In the genomic region with DNA sequence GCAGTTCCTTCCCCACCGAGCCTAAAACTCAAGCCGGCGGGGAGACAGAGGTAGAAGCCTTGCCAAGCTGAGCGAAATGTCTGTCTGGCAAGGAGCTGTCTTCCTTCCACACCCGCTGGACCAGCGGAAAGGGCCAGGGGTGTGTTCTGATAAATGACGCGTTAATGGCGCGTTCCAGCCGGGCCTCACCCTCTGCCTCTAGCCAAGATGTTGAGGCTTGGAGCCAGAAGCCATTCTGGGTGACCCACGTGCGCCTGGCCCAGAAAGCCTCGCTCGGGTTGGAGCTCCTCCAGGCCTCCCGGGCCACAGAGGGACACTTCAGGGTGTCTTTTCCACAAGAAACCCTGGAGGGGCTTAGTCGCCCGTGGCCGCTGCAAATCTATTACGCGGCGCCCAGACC, we compare ENCODE assay signal across 10 mouse cellular contexts. TPM values are rescaled to one million over a fixed set of nuclear protein-coding genes. Genes with fewer than 3 reads are reported as not detected.
DNase-seq lines count a peak whose midpoint lies in the region; ATAC-seq and TF ChIP-seq lines count a peak whose summit lies in the region.
"Had no signal": no experiment of that assay in that cellular context is flagged by ENCODE, and none has a peak within 500 bp of the region (broad histone marks: within the 10 kb centered on the region; RNA-seq: fewer than 3 reads in every experiment).

No protein-coding gene starts in this region.

- no peak overlapping the region for H3K4me2 ChIP-seq in midbrain, postnatal 0 days (ENCODE audit: low read depth, low read length, poor library complexity, severe bottlenecking)
- H3K4me2 ChIP-seq in myocyte (ENCODE audit: low read depth): peak overlapping the region; percentile 12

- H3K79me2 ChIP-seq in myocyte (ENCODE audit: control insufficient read depth, insufficient read depth): no peaks in the 10 kb centered on the region

- no peaks in the 10 kb centered on the region for H3K9me3 ChIP-seq in midbrain, embryonic 10.5 days (replicated peaks)
- H3K9me3 ChIP-seq in midbrain, postnatal 0 days (ENCODE audit: low read length): no peaks in the 10 kb centered on the region

- no peak overlapping the region for H3ac ChIP-seq in myocyte (ENCODE audit: control insufficient read depth, insufficient read length)

- WGBS in midbrain, embryonic 10.5 days: under 1% methylated on average over 22 of the region's 22 CpGs
- 2% methylated on average over 22 of the region's 22 CpGs for WGBS in midbrain, postnatal 0 days

- H3K4me3 ChIP-seq in midbrain, embryonic 10.5 days: no peak overlapping the region
- no peak overlapping the region for H3K4me3 ChIP-seq in midbrain, postnatal 0 days (ENCODE audit: low read depth, low read length)
- H3K4me3 ChIP-seq in myocyte: no peak overlapping the region

- peaks cover 99% of the 10 kb centered on the region for H3K27me3 ChIP-seq in midbrain, embryonic 10.5 days (ENCODE audit: low read depth, poor library complexity, severe bottlenecking)
- peaks cover 67% of the 10 kb centered on the region for H3K27me3 ChIP-seq in midbrain, postnatal 0 days (ENCODE audit: insufficient read depth, low read length)
- H3K27me3 ChIP-seq in myocyte (ENCODE audit: control insufficient read depth, insufficient read depth, insufficient read length): peaks cover 94% of the 10 kb centered on the region

- peaks cover 14% of the 10 kb centered on the region for H3K4me1 ChIP-seq in midbrain, embryonic 10.5 days
- peaks cover 4% of the 10 kb centered on the region; the same call in 1 of the 2 replicates for H3K4me1 ChIP-seq in midbrain, postnatal 0 days (ENCODE audit: insufficient read depth, low read length)

- ATAC-seq in midbrain, postnatal 0 days (ENCODE audit: low FRiP score): no peak
- no peak for ATAC-seq in megakaryocyte, adult 5-6 weeks (ENCODE audit: poor library complexity, severe bottlenecking)
- no peak for ATAC-seq in cerebellum, adult (ENCODE audit: insufficient number of reproducible peaks, low FRiP score, low TSS enrichment)

- no peak for TF ChIP-seq CTCF in midbrain, postnatal 0 days (IDR thresholded peaks at IDR 0.05)

- peak; percentile 28 for DNase-seq in midbrain, embryonic 10.5 days (ENCODE audit: low spot score)
- DNase-seq in midbrain, postnatal 0 days (ENCODE audit: low spot score): no peak
- peak; percentile 60 to 68 for DNase-seq in gastrocnemius, postnatal 36 days
- DNase-seq in kidney, adult 9 months: peak; percentile 58
- no peak for DNase-seq in T-cell, adult 2 months (ENCODE audit: low spot score)

- intact Hi-C loops in gastrocnemius, postnatal 36 days (cut with DNase I): no loop called here

- H3K27ac ChIP-seq in midbrain, embryonic 10.5 days (replicated peaks): no peak overlapping the region
- no peak overlapping the region for H3K27ac ChIP-seq in midbrain, postnatal 0 days (ENCODE audit: low read depth, low read length)

- no peak for TF ChIP-seq POLR2A in myocyte (IDR thresholded peaks at IDR 0.05; ENCODE audit: insufficient read length, low read depth)

- H3K9ac ChIP-seq in midbrain, postnatal 0 days (replicated peaks; ENCODE audit: low read length, poor library complexity, severe bottlenecking): no peak overlapping the region

- no peaks in the 10 kb centered on the region for H3K36me3 ChIP-seq in midbrain, embryonic 10.5 days
- H3K36me3 ChIP-seq in midbrain, postnatal 0 days (ENCODE audit: insufficient read depth, low read length): no peaks in the 10 kb centered on the region
- H3K36me3 ChIP-seq in myocyte (ENCODE audit: control insufficient read depth, insufficient read depth): no peaks in the 10 kb centered on the region

TF ChIP-seq in myocyte, 11 proteins besides CTCF, POLR2A, EP300 and RAD21:
- TF ChIP-seq USF1 (IDR thresholded peaks at IDR 0.05; ENCODE audit: low read depth) (no peak), E2F4 (IDR thresholded peaks at IDR 0.05; ENCODE audit: insufficient read depth) (no peak), MYOG (IDR thresholded peaks at IDR 0.05; ENCODE audit: control insufficient read depth in 1 of 3, insufficient read depth in 1 of 3, insufficient read length in 2 of 3, low read depth in 2 of 3) (no peak), MYOD1 (IDR thresholded peaks at IDR 0.05; ENCODE audit: control insufficient read depth in 1 of 3, insufficient read length in 2 of 3, low read depth in 2 of 3) (no peak), SRF (IDR thresholded peaks at IDR 0.05; ENCODE audit: control insufficient read depth, insufficient read length, low read depth) (no peak), TCF12 (IDR thresholded peaks at IDR 0.05; ENCODE audit: insufficient read depth, poor library complexity, severe bottlenecking) (no peak), POLR2AphosphoS2 (IDR thresholded peaks at IDR 0.05; ENCODE audit: insufficient read length, low read depth) (no peak), MAX (IDR thresholded peaks at IDR 0.05; ENCODE audit: low read depth) (no peak), CEBPB (IDR thresholded peaks at IDR 0.05; ENCODE audit: insufficient read depth, poor library complexity, severe bottlenecking) (no peak), REST (IDR thresholded peaks at IDR 0.05; ENCODE audit: insufficient read depth, insufficient read length) (no peak), TCF3 (IDR thresholded peaks at IDR 0.05; ENCODE audit: insufficient read length, low read depth) (no peak)

RNA-seq across cellular contexts. Expression of gene Onecut3, which starts 4.6 kb away (rescaled TPM):
- 1.4 and 2.1 TPM in 2 replicates for polyA plus RNA-seq in midbrain, embryonic 10.5 days (2016; fragmentation: Nextera tagmentation; extraction: Ambion mirVana)
- total RNA-seq in midbrain, postnatal 0 days (2014; rRNA removed): 2.8 and 3.1 TPM in 2 replicates
- polyA plus RNA-seq in midbrain, postnatal 0 days (2015; fragmentation: Nextera tagmentation; extraction: Ambion mirVana): 0.69 and 0.89 TPM in 2 replicates
- not detected for total RNA-seq in gastrocnemius, postnatal 36 days (2021)
- polyA plus RNA-seq in myocyte (2012; fragmentation: generic; extraction: Trizol): not detected
- not detected in 2 replicates for total RNA-seq in megakaryocyte, adult 5-6 weeks (2015)
- not detected in 2 replicates for total RNA-seq in megakaryocyte, adult 5-6 weeks (2017)
- total RNA-seq: CH12.LX; layer of hippocampus, postnatal 25 days had no signal

RNA-seq across cellular contexts. Expression of gene Atp8b3, which starts 48.9 kb away (rescaled TPM):
- polyA plus RNA-seq in midbrain, embryonic 10.5 days (2016; fragmentation: Nextera tagmentation; extraction: Ambion mirVana): 0.41 and 0.79 TPM in 2 replicates
- total RNA-seq in midbrain, postnatal 0 days (2014; rRNA removed): 0.71 and 0.93 TPM in 2 replicates
- polyA plus RNA-seq in midbrain, postnatal 0 days (2015; fragmentation: Nextera tagmentation; extraction: Ambion mirVana): 0.90 and 1.1 TPM in 2 replicates
- total RNA-seq in gastrocnemius, postnatal 36 days (2021): not detected
- 0.08 TPM for polyA plus RNA-seq in myocyte (2012; fragmentation: generic; extraction: Trizol)
- not detected in 2 replicates for total RNA-seq in megakaryocyte, adult 5-6 weeks (2015)
- total RNA-seq in megakaryocyte, adult 5-6 weeks (2017): not detected in 2 replicates

RNA-seq across cellular contexts. Expression of gene Tcf3, which starts 56.6 kb away (rescaled TPM):
- 190 and 191 TPM in 2 replicates for polyA plus RNA-seq in midbrain, embryonic 10.5 days (2016; fragmentation: Nextera tagmentation; extraction: Ambion mirVana)
- 69.6 and 91.1 TPM in 2 replicates for total RNA-seq in midbrain, postnatal 0 days (2014; rRNA removed)
- polyA plus RNA-seq in midbrain, postnatal 0 days (2015; fragmentation: Nextera tagmentation; extraction: Ambion mirVana): 24.8 and 25.1 TPM in 2 replicates
- 10 to 100 TPM; 11.0 to 12.0 TPM for total RNA-seq in gastrocnemius, postnatal 36 days (2021)
- 67.5 TPM for polyA plus RNA-seq in myocyte (2012; fragmentation: generic; extraction: Trizol)
- total RNA-seq in megakaryocyte, adult 5-6 weeks (2015): 17.2 and 20.3 TPM in 2 replicates
- total RNA-seq in megakaryocyte, adult 5-6 weeks (2017): 22.4 and 24.2 TPM in 2 replicates

Comparison
In these comparisons a context has a peak if more than half of its experiments do, and no peak if none do; other contexts are left out.
1. DNase-seq: peak in midbrain, embryonic 10.5 days (single experiment), gastrocnemius, postnatal 36 days (2 of 2) and kidney, adult 9 months (single experiment); none in midbrain, postnatal 0 days (single experiment) and T-cell, adult 2 months (single experiment).